Mouse (Mus musculus) hematopoietic multipotent progenitor cell, adult 10-12 weeks (in vitro differentiated cells): ENCODE data around the gene Gm21865. TPM values are rescaled to one million over a fixed set of nuclear protein-coding genes. Genes with fewer than 3 reads are reported as not detected.

Source experiments
- polyA plus RNA-seq: library from polyadenylated mRNA; stranded (reverse); fragments of >175 nt; gene quantifications from 2 replicates; pipeline ENCODE4 v1.2.3, GENCODE M21; 2012; ENCODE audit warnings: low replicate concordance

Gm21865 gene
- polyA plus RNA-seq: not detected in 2 replicates

DNA sequence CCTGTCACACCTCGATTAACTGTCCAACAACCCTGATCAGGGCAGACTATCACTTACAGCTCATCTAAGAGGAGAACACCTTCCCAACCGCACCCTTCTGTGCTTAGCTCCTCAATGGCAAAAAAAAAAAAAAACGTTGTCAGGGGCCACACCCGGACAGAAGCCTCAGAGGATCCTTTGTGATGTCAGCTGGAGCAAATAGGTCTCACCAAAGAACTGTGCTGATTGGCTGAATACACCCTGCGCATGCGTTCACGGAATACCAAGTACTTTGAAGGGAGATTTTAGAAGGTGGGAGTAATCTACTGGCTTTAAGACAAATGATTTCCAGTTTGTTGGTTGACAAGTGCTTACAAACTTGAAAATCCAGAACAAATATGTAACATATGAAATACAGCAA is at the start of gene Gm21865:
Gm21865 (minus strand) TSS at position 101 of the 400 bp plus-strand sequence.

Other genes starting within 250 kb of the Gm21865 start
- not detected in 2 replicates for gene Gm21882, start 64.6 kb upstream of the Gm21865 start, polyA plus RNA-seq